Mouse (Mus musculus) ovary, postnatal 36 days (tissue): ENCODE measurements at regions not wholly inside any gene's neighbourhood (a gene's known extent, or its start where the extent isn't known, plus 50 kb on each side); places are given as distances from the start of the nearest gene placed in this dataset.

ENCODE experiments used
- DNase-seq: peaks from one replicate; pipeline ENCODE4 v3.0.0; 2022; ENCODE audit warnings: low spot score, mixed read lengths

- no peak for DNase-seq
Observed at GRCm38 (mm10) chr4:152637088-152637487, 159.4 kb upstream of the Kcnab2 start.

- DNase-seq: no peak
Observed at GRCm38 (mm10) chr4:152633896-152634295, 156.2 kb upstream of the Kcnab2 start.

GRCm38 (mm10) chr4:152628111-152628510 lies 150.4 kb upstream of the Kcnab2 start:
- DNase-seq: no peak

GRCm38 (mm10) chr4:152625032-152626003 lies 147.6 kb upstream of the Kcnab2 start:
- DNase-seq: peak; percentile 25

GRCm38 (mm10) chr4:152622022-152622777 lies 144.5 kb upstream of the Kcnab2 start:
- no peak for DNase-seq

- no peak for DNase-seq
Observed at GRCm38 (mm10) chr4:152617636-152618035, 140.0 kb upstream of the Kcnab2 start.

- DNase-seq: no peak
Observed at GRCm38 (mm10) chr4:152615155-152615554, 137.5 kb upstream of the Kcnab2 start.

GRCm38 (mm10) chr4:152614356-152615100 lies 136.9 kb upstream of the Kcnab2 start:
- DNase-seq: no peak
